Mouse (Mus musculus): ENCODE results near the gene Crtap.

GRCm38 (mm10) chr9:114415701-114416100 lies 25.2 kb upstream of the Crtap start:
- no peak for TF ChIP-seq POLR2A (IDR thresholded peaks at IDR 0.05; ENCODE audit: low read depth, low read length)
- TF ChIP-seq CTCF (IDR thresholded peaks at IDR 0.05; ENCODE audit: extremely low read depth, insufficient read length, insufficient replicate concordance, low read depth, low read length), result peak; percentile 77; the same call in 1 of the 2 replicates

Data from small intestine, adult 2 months (tissue).